Mouse (Mus musculus): ENCODE measurements around the gene Rnf213.

- TF ChIP-seq CTCF (IDR thresholded peaks at IDR 0.05; ENCODE audit: low read depth), result no peak; the same call in 1 of the 2 replicates
- no peak for TF ChIP-seq EP300 (IDR thresholded peaks at IDR 0.05; ENCODE audit: low read depth)
Observed at GRCm38 (mm10) chr11:119392800-119393482, at the start of gene Rnf213.
